Comparison of ENCODE assay signal across 9 mouse cellular contexts in the genomic region with DNA sequence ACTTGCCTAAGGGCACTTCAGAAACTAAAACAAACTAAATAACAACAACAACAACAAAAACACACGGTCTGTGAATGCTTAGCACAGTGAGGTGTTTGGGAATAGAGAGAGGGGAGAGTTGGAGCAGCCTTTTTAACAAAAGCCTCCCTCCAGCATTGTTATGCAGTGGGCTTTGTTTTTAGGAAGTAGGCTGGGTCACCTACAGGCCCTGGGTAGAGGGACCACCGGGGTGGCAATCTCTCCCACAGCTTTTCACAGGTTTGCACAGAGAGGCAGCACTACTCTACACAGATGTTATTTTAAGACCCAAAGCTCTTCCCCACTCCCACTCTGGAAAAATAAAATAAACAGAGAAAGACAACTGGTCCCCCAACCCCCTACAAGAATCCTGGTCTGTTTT. TPM values are rescaled to one million over a fixed set of nuclear protein-coding genes. Genes with fewer than 3 reads are reported as not detected.
DNase-seq lines count a peak whose midpoint lies in the region; ATAC-seq and TF ChIP-seq lines count a peak whose summit lies in the region.
"Had no signal": no experiment of that assay in that cellular context is flagged by ENCODE, and none has a peak within 500 bp of the region (broad histone marks: within the 10 kb centered on the region; RNA-seq: fewer than 3 reads in every experiment).

No protein-coding gene starts in this region.

- H3K4me1 ChIP-seq in forebrain, embryonic 11.5 days (replicated peaks; ENCODE audit: control insufficient read depth, insufficient read depth, low read length): peaks cover 29% of the 10 kb centered on the region
- peaks cover 46% of the 10 kb centered on the region for H3K4me1 ChIP-seq in forebrain, embryonic 16.5 days (replicated peaks; ENCODE audit: control insufficient read depth, insufficient read depth, low read length)
- peaks cover 21% of the 10 kb centered on the region for H3K4me1 ChIP-seq in midbrain, embryonic 11.5 days (ENCODE audit: control insufficient read depth, insufficient read depth, low read length)
- peaks cover 32% of the 10 kb centered on the region for H3K4me1 ChIP-seq in midbrain, embryonic 15.5 days
- H3K4me1 ChIP-seq in embryonic facial prominence, embryonic 14.5 days (ENCODE audit: control insufficient read depth, insufficient read depth, low read length): peaks cover 62% of the 10 kb centered on the region
- peaks cover 69% of the 10 kb centered on the region for H3K4me1 ChIP-seq in limb, embryonic 14.5 days (ENCODE audit: control insufficient read depth, insufficient read depth, low read length)

- 3% methylated on average over 2 of the region's 2 CpGs for WGBS in forebrain, embryonic 11.5 days
- 14% methylated on average over 2 of the region's 2 CpGs for WGBS in forebrain, embryonic 16.5 days
- WGBS in midbrain, embryonic 11.5 days: 6% methylated on average over 2 of the region's 2 CpGs
- 15% methylated on average over 2 of the region's 2 CpGs for WGBS in midbrain, embryonic 15.5 days
- 8% methylated on average over 2 of the region's 2 CpGs for WGBS in embryonic facial prominence, embryonic 14.5 days
- 2% methylated on average over 2 of the region's 2 CpGs for WGBS in limb, embryonic 14.5 days

- ATAC-seq in forebrain, embryonic 11.5 days (replicated peaks; ENCODE audit: low FRiP score): peak; percentile 18; the same call in 1 of the 2 replicates
- ATAC-seq in forebrain, embryonic 16.5 days: no peak
- ATAC-seq in midbrain, embryonic 11.5 days (ENCODE audit: low FRiP score): peak; percentile 34
- no peak for ATAC-seq in midbrain, embryonic 15.5 days (replicated peaks)
- no peak for ATAC-seq in embryonic facial prominence, embryonic 14.5 days (ENCODE audit: low read depth)
- no peak; the same call in 1 of the 2 replicates for ATAC-seq in limb, embryonic 14.5 days (ENCODE audit: low FRiP score, low read depth)

- TF ChIP-seq POLR2A in limb, embryonic 14.5 days (IDR thresholded peaks at IDR 0.05; ENCODE audit: borderline replicate concordance, extremely low read depth, insufficient read depth, insufficient read length): no peak

- H3K9me3 ChIP-seq in forebrain, embryonic 11.5 days (ENCODE audit: control insufficient read depth, low read length): no peaks in the 10 kb centered on the region
- no peaks in the 10 kb centered on the region for H3K9me3 ChIP-seq in forebrain, embryonic 16.5 days (ENCODE audit: control insufficient read depth, low read length)
- no peaks in the 10 kb centered on the region for H3K9me3 ChIP-seq in midbrain, embryonic 11.5 days (ENCODE audit: control insufficient read depth, low read length)
- no peaks in the 10 kb centered on the region for H3K9me3 ChIP-seq in midbrain, embryonic 15.5 days
- H3K9me3 ChIP-seq in embryonic facial prominence, embryonic 14.5 days (ENCODE audit: control insufficient read depth, low read length): no peaks in the 10 kb centered on the region
- H3K9me3 ChIP-seq in limb, embryonic 14.5 days (ENCODE audit: control insufficient read depth, low read length): no peaks in the 10 kb centered on the region

- intact Hi-C loops in heart, postnatal 14 days (cut with DNase I): no loop called here

- no peaks in the 10 kb centered on the region; the same call in 1 of the 2 replicates for H3K27me3 ChIP-seq in forebrain, embryonic 11.5 days (ENCODE audit: control insufficient read depth, insufficient read depth, low read length)
- 0 out of 2 replicates have a peak, but pooled peaks cover 3% of the 10 kb centered on the region for H3K27me3 ChIP-seq in forebrain, embryonic 16.5 days (replicated peaks; ENCODE audit: control insufficient read depth, insufficient read depth, low read length)
- H3K27me3 ChIP-seq in midbrain, embryonic 11.5 days (ENCODE audit: control insufficient read depth, insufficient read depth, low read length): no peaks in the 10 kb centered on the region
- no peaks in the 10 kb centered on the region for H3K27me3 ChIP-seq in midbrain, embryonic 15.5 days (replicated peaks)
- no peaks in the 10 kb centered on the region for H3K27me3 ChIP-seq in embryonic facial prominence, embryonic 14.5 days (replicated peaks; ENCODE audit: control insufficient read depth, insufficient read depth, low read length)
- H3K27me3 ChIP-seq in limb, embryonic 14.5 days (ENCODE audit: control insufficient read depth, insufficient read depth, low read length): no peaks in the 10 kb centered on the region

- no peak overlapping the region for H3K4me2 ChIP-seq in forebrain, embryonic 11.5 days (ENCODE audit: low read depth, low read length, severe bottlenecking)
- no peak overlapping the region for H3K4me2 ChIP-seq in forebrain, embryonic 16.5 days (ENCODE audit: low read length)
- no peak overlapping the region for H3K4me2 ChIP-seq in midbrain, embryonic 11.5 days
- H3K4me2 ChIP-seq in midbrain, embryonic 15.5 days: no peak overlapping the region
- H3K4me2 ChIP-seq in embryonic facial prominence, embryonic 14.5 days (ENCODE audit: low read depth, low read length): peak overlapping the region; percentile 1
- 0 out of 2 replicates have a peak overlapping the region, but pooled peaks have one; percentile 15 for H3K4me2 ChIP-seq in limb, embryonic 14.5 days (replicated peaks; ENCODE audit: low read depth, low read length, severe bottlenecking)

- no peak overlapping the region for H3K27ac ChIP-seq in forebrain, embryonic 11.5 days (ENCODE audit: low read depth, low read length)
- no peak overlapping the region for H3K27ac ChIP-seq in forebrain, embryonic 16.5 days (ENCODE audit: low read length)
- 0 out of 2 replicates have a peak overlapping the region, but pooled peaks have one; percentile 9 for H3K27ac ChIP-seq in midbrain, embryonic 11.5 days (ENCODE audit: low read depth, low read length)
- no peak overlapping the region for H3K27ac ChIP-seq in midbrain, embryonic 15.5 days
- H3K27ac ChIP-seq in embryonic facial prominence, embryonic 14.5 days (replicated peaks; ENCODE audit: low read depth, low read length): peak overlapping the region; percentile 71
- no peak overlapping the region for H3K27ac ChIP-seq in limb, embryonic 14.5 days (replicated peaks; ENCODE audit: low read depth, low read length)

- no peak overlapping the region for H3K4me3 ChIP-seq in forebrain, embryonic 11.5 days (ENCODE audit: low read depth, low read length)
- H3K4me3 ChIP-seq in forebrain, embryonic 16.5 days (replicated peaks; ENCODE audit: low read length): no peak overlapping the region
- H3K4me3 ChIP-seq in midbrain, embryonic 11.5 days (ENCODE audit: low read depth, low read length): no peak overlapping the region
- no peak overlapping the region for H3K4me3 ChIP-seq in midbrain, embryonic 15.5 days
- H3K4me3 ChIP-seq in embryonic facial prominence, embryonic 14.5 days (ENCODE audit: low read depth, low read length): no peak overlapping the region
- H3K4me3 ChIP-seq in limb, embryonic 14.5 days (replicated peaks; ENCODE audit: low read length): no peak overlapping the region

- peaks cover 24% of the 10 kb centered on the region for H3K36me3 ChIP-seq in forebrain, embryonic 11.5 days (ENCODE audit: control insufficient read depth, insufficient read depth, low read length)
- H3K36me3 ChIP-seq in forebrain, embryonic 16.5 days (ENCODE audit: control insufficient read depth, insufficient read depth): peaks cover 11% of the 10 kb centered on the region
- H3K36me3 ChIP-seq in midbrain, embryonic 11.5 days (ENCODE audit: control insufficient read depth, insufficient read depth, low read length): peaks cover 36% of the 10 kb centered on the region
- peaks cover 29% of the 10 kb centered on the region for H3K36me3 ChIP-seq in midbrain, embryonic 15.5 days (replicated peaks)
- H3K36me3 ChIP-seq in embryonic facial prominence, embryonic 14.5 days (ENCODE audit: control insufficient read depth, insufficient read depth, low read length): peaks cover 83% of the 10 kb centered on the region
- H3K36me3 ChIP-seq in limb, embryonic 14.5 days (ENCODE audit: control insufficient read depth, insufficient read depth, low read length): peaks cover 74% of the 10 kb centered on the region

- H3K9ac ChIP-seq in forebrain, embryonic 11.5 days (ENCODE audit: low read length): no peak overlapping the region
- H3K9ac ChIP-seq in forebrain, embryonic 16.5 days (replicated peaks; ENCODE audit: low read depth, low read length): no peak overlapping the region
- H3K9ac ChIP-seq in midbrain, embryonic 11.5 days (ENCODE audit: low read length): peak overlapping the region; percentile 41; the same call in 1 of the 2 replicates
- H3K9ac ChIP-seq in midbrain, embryonic 15.5 days: no peak overlapping the region
- H3K9ac ChIP-seq in embryonic facial prominence, embryonic 14.5 days (ENCODE audit: low read depth, low read length): 0 out of 2 replicates have a peak overlapping the region, but pooled peaks have one; percentile 3
- no peak overlapping the region for H3K9ac ChIP-seq in limb, embryonic 14.5 days (ENCODE audit: low read depth, low read length, severe bottlenecking)

- no peak for DNase-seq in forebrain, embryonic 11.5 days (ENCODE audit: low spot score)
- DNase-seq in midbrain, embryonic 11.5 days (ENCODE audit: low spot score, missing footprints): no peak
- no peak for DNase-seq in embryonic facial prominence, embryonic 14.5 days (ENCODE audit: low spot score)
- no peak for DNase-seq in limb, embryonic 14.5 days (ENCODE audit: low spot score)
- DNase-seq in spleen, postnatal 14 days (ENCODE audit: low spot score in 2 of 2): no peak
- DNase-seq in heart, postnatal 14 days: no peak
- DNase-seq: kidney, adult 9 months had no signal

RNA-seq across cellular contexts. Expression of a gene that starts 31.8 kb away (rescaled TPM):
- polyA plus RNA-seq in forebrain, embryonic 11.5 days (2014; fragmentation: Nextera tagmentation; extraction: Ambion mirVana): 20.4 and 22.5 TPM in 2 replicates
- polyA plus RNA-seq in forebrain, embryonic 16.5 days (2015; fragmentation: Nextera tagmentation; extraction: Ambion mirVana): 13.7 and 13.8 TPM in 2 replicates
- 23.7 and 23.9 TPM in 2 replicates for polyA plus RNA-seq in midbrain, embryonic 11.5 days (2014; fragmentation: Nextera tagmentation; extraction: Ambion mirVana)
- 15.3 and 16.1 TPM in 2 replicates for polyA plus RNA-seq in midbrain, embryonic 15.5 days (2015; fragmentation: Nextera tagmentation; extraction: Ambion mirVana)
- polyA plus RNA-seq in embryonic facial prominence, embryonic 14.5 days (2014; fragmentation: Nextera tagmentation; extraction: Ambion mirVana): 17.1 and 17.3 TPM in 2 replicates
- 20.6 and 22.8 TPM in 2 replicates for polyA plus RNA-seq in limb, embryonic 14.5 days (2012; rRNA removed)
- 20.5 and 20.6 TPM in 2 replicates for polyA plus RNA-seq in limb, embryonic 14.5 days (2014; fragmentation: Nextera tagmentation; extraction: Ambion mirVana)
- 1 to 10 TPM; 5.0 to 6.9 TPM for total RNA-seq in heart, postnatal 14 days (2021)

RNA-seq across cellular contexts. Expression of a gene that starts 44.5 kb away (rescaled TPM):
- 25.1 and 26.0 TPM in 2 replicates for polyA plus RNA-seq in forebrain, embryonic 11.5 days (2014; fragmentation: Nextera tagmentation; extraction: Ambion mirVana)
- polyA plus RNA-seq in forebrain, embryonic 16.5 days (2015; fragmentation: Nextera tagmentation; extraction: Ambion mirVana): 8.0 and 11.2 TPM in 2 replicates
- polyA plus RNA-seq in midbrain, embryonic 11.5 days (2014; fragmentation: Nextera tagmentation; extraction: Ambion mirVana): 22.6 and 22.9 TPM in 2 replicates
- polyA plus RNA-seq in midbrain, embryonic 15.5 days (2015; fragmentation: Nextera tagmentation; extraction: Ambion mirVana): 15.5 and 15.7 TPM in 2 replicates
- 22.7 and 23.2 TPM in 2 replicates for polyA plus RNA-seq in embryonic facial prominence, embryonic 14.5 days (2014; fragmentation: Nextera tagmentation; extraction: Ambion mirVana)
- polyA plus RNA-seq in limb, embryonic 14.5 days (2012; rRNA removed): 45.9 and 67.7 TPM in 2 replicates
- 31.0 and 36.6 TPM in 2 replicates for polyA plus RNA-seq in limb, embryonic 14.5 days (2014; fragmentation: Nextera tagmentation; extraction: Ambion mirVana)
- total RNA-seq in heart, postnatal 14 days (2021): 10 to 100 TPM; 12.0 to 16.1 TPM

Comparison
In these comparisons a context has a peak if more than half of its experiments do, and no peak if none do; other contexts are left out.
1. ATAC-seq: peak in forebrain, embryonic 11.5 days (single experiment) and midbrain, embryonic 11.5 days (single experiment); none in forebrain, embryonic 16.5 days (single experiment), midbrain, embryonic 15.5 days (single experiment), embryonic facial prominence, embryonic 14.5 days (single experiment) and limb, embryonic 14.5 days (single experiment).
2. H3K27ac ChIP-seq: peak in midbrain, embryonic 11.5 days (single experiment) and embryonic facial prominence, embryonic 14.5 days (single experiment); none in forebrain, embryonic 11.5 days (single experiment), forebrain, embryonic 16.5 days (single experiment), midbrain, embryonic 15.5 days (single experiment) and limb, embryonic 14.5 days (single experiment).
3. H3K9ac ChIP-seq: peak in midbrain, embryonic 11.5 days (single experiment) and embryonic facial prominence, embryonic 14.5 days (single experiment); none in forebrain, embryonic 11.5 days (single experiment), forebrain, embryonic 16.5 days (single experiment), midbrain, embryonic 15.5 days (single experiment) and limb, embryonic 14.5 days (single experiment).
4. H3K4me2 ChIP-seq: peak in embryonic facial prominence, embryonic 14.5 days (single experiment) and limb, embryonic 14.5 days (single experiment); none in forebrain, embryonic 11.5 days (single experiment), forebrain, embryonic 16.5 days (single experiment), midbrain, embryonic 11.5 days (single experiment) and midbrain, embryonic 15.5 days (single experiment).